8 mouse cellular contexts compared by ENCODE assay signal in genomic region chr17:34287648-34288047, GRCm38 (mm10). TPM values are rescaled to one million over a fixed set of nuclear protein-coding genes. Genes with fewer than 3 reads are reported as not detected.
A peak's percentile ranks its signal among the peaks of the same experiment; 100 is the strongest.
DNase-seq lines count a peak whose midpoint lies in the region; ATAC-seq lines count a peak whose summit lies in the region.

Gene H2-Aa, minus strand, starts transcription at chr17:34287823.

- ATAC-seq in heart, embryonic 14.5 days (ENCODE audit: insufficient number of reproducible peaks, insufficient read depth, low FRiP score, low read depth), result peak; percentile 50; the same call in 1 of the 2 replicates
- ATAC-seq in lung, embryonic 16.5 days (ENCODE audit: low read depth), result peak; percentile 82

- DNase-seq in CD8-positive naive resting alpha-beta T cell, adult 2 months (ENCODE audit: low read depth in 2 of 2, low spot score in 2 of 2), result peak; percentile 71 to 80
- peak; percentile 79 for DNase-seq in adipocyte (ENCODE audit: low spot score)
- peak; percentile 72 for DNase-seq in embryo, embryonic 11.5 days (ENCODE audit: low read depth, low spot score)
- no peak for DNase-seq in large intestine, adult 2 months (ENCODE audit: low read depth, low spot score)
- DNase-seq in right cerebral cortex, postnatal 25 days, result peak; percentile 71
- peak; percentile 73 to 75 for DNase-seq in urinary bladder, postnatal 4 days (ENCODE audit: low spot score in 2 of 2)

- no peaks in the 10 kb centered on the region for H3K4me1 ChIP-seq in heart, embryonic 14.5 days (ENCODE audit: control insufficient read depth in 2 of 2, insufficient read depth in 2 of 2, low read length in 2 of 2)
- H3K4me1 ChIP-seq in lung, embryonic 16.5 days (replicated peaks; ENCODE audit: control insufficient read depth, insufficient read depth, low read length), result no peaks in the 10 kb centered on the region

- H3K9ac ChIP-seq in heart, embryonic 14.5 days (ENCODE audit: low read length), result no peak within 1 kb of the TSS
- H3K9ac ChIP-seq in lung, embryonic 16.5 days (ENCODE audit: low read length), result no peak within 1 kb of the TSS

- 16% methylated on average over 8 of the region's 8 CpGs for WGBS in heart, embryonic 14.5 days
- 16% methylated on average over 8 of the region's 8 CpGs for WGBS in large intestine, adult 2 months
- WGBS in lung, embryonic 16.5 days, result 14% methylated on average over 8 of the region's 8 CpGs

- H3K27ac ChIP-seq in heart, embryonic 14.5 days (replicated peaks in 1 of 2; ENCODE audit: control insufficient read depth in 1 of 2, insufficient read depth in 1 of 2, low read depth in 2 of 2, low read length in 2 of 2), result no peak within 1 kb of the TSS
- H3K27ac ChIP-seq in lung, embryonic 16.5 days (ENCODE audit: low read length), result no peak within 1 kb of the TSS

- H3K9me3 ChIP-seq in heart, embryonic 14.5 days (ENCODE audit: control insufficient read depth, low read length), result no peaks in the 10 kb centered on the region
- no peaks in the 10 kb centered on the region for H3K9me3 ChIP-seq in lung, embryonic 16.5 days (ENCODE audit: control insufficient read depth, low read length)

- no peaks in the 10 kb centered on the region for H3K27me3 ChIP-seq in heart, embryonic 14.5 days (ENCODE audit: control insufficient read depth, insufficient read depth, low read length)
- no peaks in the 10 kb centered on the region for H3K27me3 ChIP-seq in lung, embryonic 16.5 days (ENCODE audit: control insufficient read depth, insufficient read depth, low read depth, low read length)

- no peak within 1 kb of the TSS for H3K4me3 ChIP-seq in heart, embryonic 14.5 days (ENCODE audit: control insufficient read depth in 1 of 2, insufficient read depth in 1 of 2, low read depth in 1 of 2, low read length in 2 of 2)
- H3K4me3 ChIP-seq in lung, embryonic 16.5 days (ENCODE audit: low read length), result no peak within 1 kb of the TSS

- H3K4me2 ChIP-seq in heart, embryonic 14.5 days (ENCODE audit: low read length), result no peak within 1 kb of the TSS
- H3K4me2 ChIP-seq in lung, embryonic 16.5 days (ENCODE audit: low read depth, low read length), result no peak within 1 kb of the TSS

- no peaks in the 10 kb centered on the region for H3K36me3 ChIP-seq in heart, embryonic 14.5 days (ENCODE audit: control insufficient read depth, insufficient read depth, low read length)
- no peaks in the 10 kb centered on the region for H3K36me3 ChIP-seq in lung, embryonic 16.5 days (ENCODE audit: control insufficient read depth, insufficient read depth, low read length)

RNA-seq across cellular contexts. Expression of gene H2-Aa, which starts in this region (rescaled TPM):
- polyA plus RNA-seq in heart, embryonic 14.5 days (2014; fragmentation: Nextera tagmentation; extraction: Ambion mirVana), result 1.2 and 2.5 TPM in 2 replicates
- polyA plus RNA-seq in large intestine, adult 2 months (2012; rRNA removed), result 1,441 and 1,600 TPM in 2 replicates
- polyA plus RNA-seq in lung, embryonic 16.5 days (2015; fragmentation: Nextera tagmentation; extraction: Ambion mirVana), result 9.0 and 18.1 TPM in 2 replicates

Comparison
In these comparisons a context has a peak if more than half of its experiments do, and no peak if none do; other contexts are left out.
1. RNA of gene H2-Aa (polyA plus RNA-seq): 1,441 to 1,600 TPM in large intestine, adult 2 months; 9.0 to 18.1 TPM in lung, embryonic 16.5 days and 1.2 to 2.5 TPM in heart, embryonic 14.5 days; every median in the first group is over 10 times any median in the second.